Mouse (Mus musculus) heart, postnatal 0 days (tissue): Measurements from ENCODE around the gene Tmem248. TPM values are rescaled to one million over a fixed set of nuclear protein-coding genes. Genes with fewer than 3 reads are reported as not detected.
A peak's percentile ranks its signal among the peaks of the same experiment; 100 is the strongest.
"Not testable (repeated sequence)": the region's sequence is repeated elsewhere in the genome, so short reads cannot be mapped to it uniquely, and the experiment has no call there.

Experiments used
- ATAC-seq: fragments of 200-750 bp; cut with Nextera tagmentation; 2 replicates; pipeline ENCODE4 v1.8.0; 2017; ENCODE audit warnings: low read depth, moderate number of reproducible peaks, moderate library complexity; ENCODE audit not compliant: insufficient read depth
- DNase-seq: peaks from one replicate; pipeline ENCODE4 v3.0.0-alpha.2; 2016; ENCODE audit warnings: low spot score
- H3K27ac ChIP-seq: fragments of 300-500 bp; sonication (generic); 2 replicates; pipeline ENCODE4 v1.5.1; 2014; ENCODE audit warnings: low read depth, mild to moderate bottlenecking
- H3K27me3 ChIP-seq: fragments of 300-500 bp; sonication (generic); 2 replicates; pipeline ENCODE4 v1.6.1; 2014; ENCODE audit warnings: low read length, mixed read lengths; ENCODE audit not compliant: control insufficient read depth, insufficient read depth
- H3K36me3 ChIP-seq: fragments of 300-500 bp; sonication (generic); replicated peaks from 2 replicates; pipeline ENCODE4 v1.6.1; 2014; ENCODE audit warnings: low read length, mixed read lengths; ENCODE audit not compliant: control insufficient read depth, insufficient read depth
- H3K4me1 ChIP-seq: fragments of 300-500 bp; sonication (generic); 2 replicates; pipeline ENCODE4 v1.6.1; 2014; ENCODE audit warnings: antibody characterized with exemption; ENCODE audit not compliant: control insufficient read depth, insufficient read depth
- H3K4me2 ChIP-seq: fragments of 300-500 bp; sonication (generic); 2 replicates; pipeline ENCODE4 v1.6.1; 2014; ENCODE audit warnings: low read depth, mild to moderate bottlenecking, low read length, moderate library complexity
- H3K4me3 ChIP-seq: fragments of 300-500 bp; sonication (generic); 2 replicates; pipeline ENCODE4 v1.5.1; 2014; ENCODE audit warnings: low read depth, low read length
- H3K9ac ChIP-seq: fragments of 300-500 bp; sonication (generic); replicated peaks from 2 replicates; pipeline ENCODE4 v1.6.1; 2014; ENCODE audit warnings: low read depth, low read length, mixed read lengths
- H3K9me3 ChIP-seq: fragments of 300-500 bp; sonication (generic); replicated peaks from 2 replicates; pipeline ENCODE4 v1.6.1; 2016; ENCODE audit warnings: low read length; ENCODE audit not compliant: control insufficient read depth
- CTCF ChIP-seq: IDR thresholded peaks from 2 replicates; pipeline ENCODE4 v1.5.1; 2016; ENCODE audit warnings: antibody characterized with exemption, control low read depth, low read depth
- EP300 ChIP-seq: IDR thresholded peaks from 2 replicates; pipeline ENCODE4 v1.6.1; 2016; ENCODE audit warnings: antibody characterized with exemption, low read depth
- WGBS: fragments of 180-500 bp; shearing (Covaris S2); extraction: QIAGEN DNeasy Blood & Tissue Kit; methylation state at CpG from one replicate; pipeline ENCODE4 v1.1.7; 2014; 5-methylcytosine and 5-hydroxymethylcytosine counted together
- polyA plus RNA-seq: library from polyadenylated mRNA; unstranded; fragments of >200 nt; fragmentation: Nextera tagmentation; extraction: Ambion mirVana; gene quantifications from 2 replicates; pipeline ENCODE4 v1.2.1, GENCODE M21; 2015
- total RNA-seq: library from RNA; depleted of rRNA; stranded (reverse); fragments of >200 nt; gene quantifications from 2 replicates; pipeline ENCODE4 v1.2.3, GENCODE M21; 2014; ENCODE audit warnings: low replicate concordance

Gene Tmem248
- total and polyA plus RNA-seq, 2 experiments from 2014 or later, result 23.9 to 31.9 TPM

- Histone ChIP-seq H3K9ac (no peak overlapping the region), H3K9me3 (no peaks in the 10 kb centered on the region), H3K27me3 (no peaks in the 10 kb centered on the region), H3K4me3 (no peak overlapping the region), H3K4me1 (no peaks in the 10 kb centered on the region), H3K36me3 (peaks cover 89% of the 10 kb centered on the region), H3K27ac (no peak overlapping the region), H3K4me2 (no peak overlapping the region)
- DNase-seq, result no peak
- no peak for ATAC-seq
- 90% methylated on average over 2 of the region's 2 CpGs for WGBS
- no peak for TF ChIP-seq CTCF
- TF ChIP-seq EP300, result no peak
Measured at GRCm38 (mm10) chr5:130239856-130240255, 23.0 kb downstream of the Tmem248 start.

GRCm38 (mm10) chr5:130241426-130241825, 24.5 kb downstream of the Tmem248 start:
- TF ChIP-seq CTCF, result no peak
- ATAC-seq (no peak), DNase-seq (no peak)
- H3K4me3 ChIP-seq, result no peak overlapping the region
- no peak overlapping the region for H3K9ac ChIP-seq
- no peaks in the 10 kb centered on the region for H3K27me3 ChIP-seq
- H3K4me2 ChIP-seq, result no peak overlapping the region
- H3K9me3 ChIP-seq, result no peaks in the 10 kb centered on the region
- H3K4me1 ChIP-seq, result no peaks in the 10 kb centered on the region
- WGBS, result 85% methylated on average over 12 of the region's 12 CpGs
- no peak overlapping the region for H3K27ac ChIP-seq
- H3K36me3 ChIP-seq, result peaks cover 90% of the 10 kb centered on the region

- Histone ChIP-seq H3K4me3 (no peak overlapping the region), H3K9ac (no peak overlapping the region), H3K27ac (no peak overlapping the region), H3K4me2 (no peak overlapping the region), H3K27me3 (no peaks in the 10 kb centered on the region), H3K4me1 (no peaks in the 10 kb centered on the region), H3K9me3 (no peaks in the 10 kb centered on the region), H3K36me3 (peaks cover 95% of the 10 kb centered on the region)
- WGBS, result 52% methylated on average over 5 of the region's 5 CpGs
- DNase-seq, result no peak
- no peak for ATAC-seq
- TF ChIP-seq EP300 (no peak), CTCF (no peak)
Measured at GRCm38 (mm10) chr5:130247823-130248222, 30.9 kb downstream of the Tmem248 start.

- TF ChIP-seq CTCF, result peak; percentile 56
- TF ChIP-seq EP300, result no peak
- peak; percentile 86 for DNase-seq
- H3K27me3 ChIP-seq, result no peaks in the 10 kb centered on the region
Measured at GRCm38 (mm10) chr5:130254164-130255016, 37.5 kb downstream of the Tmem248 start.

GRCm38 (mm10) chr5:130255017-130255720, 38.3 kb downstream of the Tmem248 start, which contains the start of the genes Sbds and Tyw1:
TSS of gene Sbds (minus strand) at chr5:130255530.
TSS of gene Tyw1 (plus strand) at chr5:130255619.
- H3K27me3 ChIP-seq, result no peaks in the 10 kb centered on the region
- TF ChIP-seq CTCF (no peak), EP300 (peak; percentile 77)
- H3K9ac ChIP-seq, result peak within 1 kb of the TSS; percentile 79
- peak within 1 kb of the TSS; percentile 87 for H3K27ac ChIP-seq
- peak within 1 kb of the TSS; percentile 70 for H3K4me2 ChIP-seq
- peaks cover 6% of the 10 kb centered on the region for H3K4me1 ChIP-seq
- peaks cover 36% of the 10 kb centered on the region for H3K36me3 ChIP-seq
- DNase-seq, result peak; percentile 99
- peak within 1 kb of the TSS; percentile 72 for H3K4me3 ChIP-seq
- ATAC-seq, result peak; percentile 88
- no peaks in the 10 kb centered on the region for H3K9me3 ChIP-seq
- under 1% methylated on average over 52 of the region's 52 CpGs for WGBS

More at GRCm38 (mm10) chr5:130254164-130255016, 37.5 kb downstream of the Tmem248 start:
- H3K9me3 ChIP-seq, result no peaks in the 10 kb centered on the region
- H3K27ac ChIP-seq, result peak overlapping the region; percentile 87
- peak overlapping the region; percentile 69 for H3K4me2 ChIP-seq
- peak overlapping the region; percentile 72 for H3K4me3 ChIP-seq
- 6% methylated on average over 19 of the region's 19 CpGs for WGBS
- no peak for ATAC-seq
- H3K4me1 ChIP-seq, result peaks cover 6% of the 10 kb centered on the region
- peaks cover 43% of the 10 kb centered on the region for H3K36me3 ChIP-seq
- peak overlapping the region; percentile 79 for H3K9ac ChIP-seq

GRCm38 (mm10) chr5:130255799-130256525, 39.1 kb downstream of the Tmem248 start:
- Histone ChIP-seq H3K27ac (peak overlapping the region; percentile 53), H3K4me2 (peak overlapping the region; percentile 70), H3K4me3 (peak overlapping the region; percentile 72), H3K36me3 (peaks cover 28% of the 10 kb centered on the region)
- 29% methylated on average over 20 of the region's 20 CpGs for WGBS
- not testable (repeated sequence) for H3K27me3 ChIP-seq, ATAC-seq, DNase-seq, H3K9ac ChIP-seq, H3K4me1 ChIP-seq, H3K9me3 ChIP-seq
